Mouse (Mus musculus) lung, embryonic 15.5 days (tissue): ENCODE measurements around the gene Gstm5. TPM values are rescaled to one million over a fixed set of nuclear protein-coding genes. Genes with fewer than 3 reads are reported as not detected.
A peak's percentile ranks its signal among the peaks of the same experiment; 100 is the strongest.
"Not testable (repeated sequence)": the region's sequence is repeated elsewhere in the genome, so short reads cannot be mapped to it uniquely, and the experiment has no call there.

ENCODE experiments used
- ATAC-seq: fragments of 200-750 bp; cut with Nextera tagmentation; 2 replicates; pipeline ENCODE4 v1.8.0; 2017; ENCODE audit warnings: moderate number of reproducible peaks, borderline replicate concordance; ENCODE audit not compliant: low FRiP score, low TSS enrichment; ENCODE audit errors: extremely low read depth
- H3K27ac ChIP-seq: fragments of 300-500 bp; sonication (generic); 2 replicates; pipeline ENCODE4 v1.5.1; 2015; ENCODE audit warnings: moderate library complexity, mild to moderate bottlenecking, inconsistent platforms
- H3K27me3 ChIP-seq: fragments of 300-500 bp; sonication (generic); 2 replicates; pipeline ENCODE4 v1.6.1; 2015; ENCODE audit warnings: inconsistent platforms
- H3K36me3 ChIP-seq: fragments of 300-500 bp; sonication (generic); 2 replicates; pipeline ENCODE4 v1.6.1; 2015; ENCODE audit warnings: inconsistent platforms
- H3K4me1 ChIP-seq: fragments of 300-500 bp; sonication (generic); 2 replicates; pipeline ENCODE4 v1.6.1; 2015; ENCODE audit warnings: inconsistent platforms
- H3K4me2 ChIP-seq: fragments of 300-500 bp; sonication (generic); 2 replicates; pipeline ENCODE4 v1.6.1; 2015; ENCODE audit warnings: inconsistent platforms, mild to moderate bottlenecking, moderate library complexity
- H3K4me3 ChIP-seq: fragments of 300-500 bp; sonication (generic); 2 replicates; pipeline ENCODE4 v1.5.1; 2015; ENCODE audit warnings: mild to moderate bottlenecking, inconsistent platforms
- H3K9ac ChIP-seq: fragments of 300-500 bp; sonication (generic); 2 replicates; pipeline ENCODE4 v1.6.1; 2015; ENCODE audit warnings: inconsistent platforms
- H3K9me3 ChIP-seq: fragments of 300-500 bp; sonication (generic); 2 replicates; pipeline ENCODE4 v1.6.1; 2016; ENCODE audit warnings: inconsistent platforms
- WGBS: fragments of 180-500 bp; shearing (Covaris S2); methylation state at CpG from one replicate; pipeline ENCODE4 v1.1.7; 2015; 5-methylcytosine and 5-hydroxymethylcytosine counted together
- polyA plus RNA-seq: library from polyadenylated mRNA; unstranded; fragments of >200 nt; fragmentation: Nextera tagmentation; extraction: Ambion mirVana; gene quantifications from 2 replicates; pipeline ENCODE4 v1.2.1, GENCODE M21; 2015

The Gstm5 gene
- polyA plus RNA-seq, 1 experiment from 2014 or later = 116 TPM

DNA sequence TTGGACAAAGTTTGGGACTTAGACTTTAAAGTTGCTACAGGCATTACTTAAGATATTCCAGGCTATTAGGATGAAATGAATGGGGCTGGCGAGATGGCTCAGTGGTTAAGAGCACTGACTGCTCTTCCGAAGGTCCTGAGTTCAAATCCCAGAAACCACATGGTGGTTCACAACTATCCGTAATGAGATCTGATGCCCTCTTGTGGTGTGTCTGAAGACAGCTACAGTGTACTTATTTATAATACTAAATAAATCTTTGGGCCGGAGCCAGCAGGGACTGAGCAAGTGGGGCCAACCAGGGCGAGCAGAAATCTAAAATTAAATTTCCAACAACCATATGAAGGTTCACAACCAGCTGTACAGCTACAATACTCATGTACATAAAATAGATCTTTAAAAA is 34.1 kb upstream of the Gstm5 start:
- not testable (repeated sequence) for ATAC-seq, H3K4me3 ChIP-seq, H3K9ac ChIP-seq

DNA sequence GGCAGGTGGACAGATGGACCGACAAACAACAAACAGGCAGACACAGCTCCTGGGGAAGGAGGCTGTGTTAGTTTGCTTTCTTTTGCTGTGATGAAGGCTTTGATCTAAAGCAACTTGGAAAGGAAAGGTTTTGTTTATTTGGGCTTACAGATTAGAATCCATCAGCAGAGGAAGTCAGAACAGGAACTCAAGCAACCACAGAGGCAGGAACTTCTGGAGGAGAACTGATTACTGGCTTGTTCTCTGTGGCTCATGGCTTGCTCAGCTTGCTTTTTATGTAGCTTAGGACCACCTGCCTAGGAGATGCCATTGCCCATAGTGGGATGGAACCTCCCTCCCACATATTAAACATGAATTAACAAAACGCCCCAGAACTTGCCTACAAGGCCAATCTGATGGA is 33.1 kb upstream of the Gstm5 start:
- H3K9ac ChIP-seq = no peak overlapping the region
- H3K36me3 ChIP-seq = no peaks in the 10 kb centered on the region
- no peaks in the 10 kb centered on the region for H3K9me3 ChIP-seq
- no peak overlapping the region for H3K27ac ChIP-seq
- peaks cover 7% of the 10 kb centered on the region for H3K4me1 ChIP-seq
- no peaks in the 10 kb centered on the region; the same call in 1 of the 2 replicates for H3K27me3 ChIP-seq
- no peak overlapping the region for H3K4me3 ChIP-seq
- WGBS = 49% methylated on average over 2 of the region's 2 CpGs
- no peak for ATAC-seq
- H3K4me2 ChIP-seq = no peak overlapping the region

More for the DNA sequence above, 34.1 kb upstream of the Gstm5 start:
- WGBS = 81% methylated on average over 5 of the region's 5 CpGs
- not testable (repeated sequence) for H3K27me3 ChIP-seq, H3K9me3 ChIP-seq, H3K4me2 ChIP-seq, H3K4me1 ChIP-seq, H3K27ac ChIP-seq, H3K36me3 ChIP-seq

- H3K4me1 ChIP-seq = peaks cover 7% of the 10 kb centered on the region
- H3K27ac ChIP-seq = no peak overlapping the region
- no peak for ATAC-seq
- no peaks in the 10 kb centered on the region; the same call in 1 of the 2 replicates for H3K27me3 ChIP-seq
- H3K36me3 ChIP-seq = no peaks in the 10 kb centered on the region
- no peak overlapping the region for H3K9ac ChIP-seq
- WGBS = 55% methylated on average over 5 of the region's 5 CpGs
- H3K4me2 ChIP-seq = no peak overlapping the region
- no peaks in the 10 kb centered on the region for H3K9me3 ChIP-seq
- no peak overlapping the region for H3K4me3 ChIP-seq
These were observed 32.1 kb upstream of the Gstm5 start for GRCm38 (mm10) chr3:107863471-107863870.

DNA sequence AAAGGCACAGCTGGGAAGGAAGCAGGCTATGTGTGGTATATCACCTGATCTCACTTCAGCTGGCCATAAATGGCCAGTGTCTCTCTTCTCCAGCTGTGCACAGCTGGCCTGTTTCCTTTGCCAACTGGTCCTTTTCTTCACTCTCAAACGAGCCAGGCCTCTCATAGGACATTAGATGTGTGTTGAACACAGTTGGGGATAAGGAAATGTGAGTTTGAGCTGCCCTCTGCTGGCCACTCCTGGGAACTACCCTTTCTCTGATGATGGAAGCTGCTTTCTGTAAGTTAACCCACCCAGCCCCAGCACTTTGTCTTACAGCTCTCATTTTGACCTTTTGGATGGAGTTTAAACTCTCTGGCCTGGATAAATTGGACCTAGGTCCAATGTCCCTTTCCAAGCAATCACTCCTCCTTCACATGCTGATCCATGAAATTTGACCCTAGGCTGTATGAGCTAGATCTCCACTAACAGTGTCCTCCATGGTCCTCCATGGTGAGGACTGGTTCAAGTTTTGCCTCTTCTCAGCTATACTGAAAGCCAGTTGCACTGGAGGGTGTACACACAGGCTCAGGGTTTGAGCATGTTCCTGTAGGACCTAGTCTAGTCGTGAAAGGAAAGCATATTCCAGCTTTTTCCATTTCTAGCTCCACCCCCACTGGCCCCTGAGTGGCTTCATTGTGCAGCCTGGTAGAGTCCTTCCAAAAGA is 31.6 kb upstream of the Gstm5 start:
- peak; percentile 86 for ATAC-seq
- no peak overlapping the region for H3K27ac ChIP-seq
- WGBS = 5% methylated on average over 2 of the region's 2 CpGs

GRCm38 (mm10) chr3:107865364-107866091 is 30.1 kb upstream of the Gstm5 start:
- no peak for ATAC-seq
- H3K9me3 ChIP-seq = no peaks in the 10 kb centered on the region
- no peaks in the 10 kb centered on the region for H3K36me3 ChIP-seq
- no peak overlapping the region for H3K4me2 ChIP-seq
- H3K27ac ChIP-seq = no peak overlapping the region
- no peaks in the 10 kb centered on the region; the same call in 1 of the 2 replicates for H3K27me3 ChIP-seq
- no peak overlapping the region for H3K4me3 ChIP-seq
- WGBS = 59% methylated on average over 10 of the region's 10 CpGs
- peaks cover 7% of the 10 kb centered on the region for H3K4me1 ChIP-seq
- H3K9ac ChIP-seq = no peak overlapping the region

More for the DNA sequence above, 31.6 kb upstream of the Gstm5 start:
- H3K9me3 ChIP-seq = no peaks in the 10 kb centered on the region
- H3K4me1 ChIP-seq = peaks cover 7% of the 10 kb centered on the region
- H3K9ac ChIP-seq = no peak overlapping the region
- no peak overlapping the region for H3K4me2 ChIP-seq
- no peak overlapping the region for H3K4me3 ChIP-seq
- no peaks in the 10 kb centered on the region for H3K36me3 ChIP-seq
- H3K27me3 ChIP-seq = no peaks in the 10 kb centered on the region; the same call in 1 of the 2 replicates

GRCm38 (mm10) chr3:107867086-107867485 is 28.5 kb upstream of the Gstm5 start:
- 3% methylated on average over 8 of the region's 8 CpGs for WGBS
- ATAC-seq = peak; percentile 20

DNA sequence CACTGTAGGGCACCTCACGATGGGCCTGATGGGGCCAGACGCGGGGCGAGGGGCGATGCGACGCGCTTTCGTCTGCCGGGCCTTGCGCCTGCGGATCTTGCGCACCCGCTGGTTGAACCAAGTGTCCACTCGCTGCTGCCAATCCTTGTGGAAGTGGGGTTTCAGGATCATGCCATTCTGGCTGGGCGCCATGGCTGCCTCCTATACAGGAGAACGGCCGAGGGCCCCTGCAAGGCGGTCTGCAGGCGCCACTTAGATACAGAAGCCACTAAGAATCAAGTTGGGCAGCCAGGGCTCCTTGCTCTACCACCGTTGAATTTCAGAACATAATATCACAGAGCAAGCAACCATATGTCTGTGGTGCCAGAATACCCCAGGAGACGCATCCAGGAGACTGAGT is 27.2 kb upstream of the Gstm5 start:
- Histone ChIP-seq H3K27ac (no peak overlapping the region), H3K4me2 (no peak overlapping the region), H3K4me3 (no peak overlapping the region), H3K36me3 (no peaks in the 10 kb centered on the region), H3K4me1 (peaks cover 5% of the 10 kb centered on the region), H3K9ac (no peak overlapping the region), H3K9me3 (no peaks in the 10 kb centered on the region), H3K27me3 (no peaks in the 10 kb centered on the region; the same call in 1 of the 2 replicates)
- ATAC-seq = no peak
- 84% methylated on average over 22 of the region's 22 CpGs for WGBS

More at GRCm38 (mm10) chr3:107867086-107867485, 28.5 kb upstream of the Gstm5 start:
- Histone ChIP-seq H3K36me3 (no peaks in the 10 kb centered on the region), H3K27ac (no peak overlapping the region), H3K27me3 (no peaks in the 10 kb centered on the region; the same call in 1 of the 2 replicates), H3K4me1 (peaks cover 7% of the 10 kb centered on the region), H3K9ac (no peak overlapping the region), H3K4me3 (no peak overlapping the region), H3K4me2 (no peak overlapping the region), H3K9me3 (no peaks in the 10 kb centered on the region)

- no peak for ATAC-seq
- 58% methylated on average over 7 of the region's 7 CpGs for WGBS
- peaks cover 7% of the 10 kb centered on the region; the same call in 1 of the 2 replicates for H3K4me1 ChIP-seq
These were observed 26.5 kb upstream of the Gstm5 start for GRCm38 (mm10) chr3:107869097-107869496.

GRCm38 (mm10) chr3:107869925-107870324 is 25.7 kb upstream of the Gstm5 start:
- ATAC-seq = no peak
- no peaks in the 10 kb centered on the region for H3K9me3 ChIP-seq
- no peak overlapping the region for H3K4me2 ChIP-seq
- H3K9ac ChIP-seq = no peak overlapping the region
- WGBS = 61% methylated on average over 4 of the region's 4 CpGs
- no peaks in the 10 kb centered on the region; the same call in 1 of the 2 replicates for H3K27me3 ChIP-seq
- no peak overlapping the region for H3K4me3 ChIP-seq
- no peak overlapping the region for H3K27ac ChIP-seq
- peaks cover 11% of the 10 kb centered on the region; the same call in 1 of the 2 replicates for H3K4me1 ChIP-seq
- H3K36me3 ChIP-seq = no peaks in the 10 kb centered on the region

More at GRCm38 (mm10) chr3:107869097-107869496, 26.5 kb upstream of the Gstm5 start:
- H3K9ac ChIP-seq = no peak overlapping the region
- H3K36me3 ChIP-seq = no peaks in the 10 kb centered on the region
- H3K27ac ChIP-seq = no peak overlapping the region
- no peaks in the 10 kb centered on the region; the same call in 1 of the 2 replicates for H3K27me3 ChIP-seq
- no peak overlapping the region for H3K4me3 ChIP-seq
- H3K4me2 ChIP-seq = no peak overlapping the region
- H3K9me3 ChIP-seq = no peaks in the 10 kb centered on the region

DNA sequence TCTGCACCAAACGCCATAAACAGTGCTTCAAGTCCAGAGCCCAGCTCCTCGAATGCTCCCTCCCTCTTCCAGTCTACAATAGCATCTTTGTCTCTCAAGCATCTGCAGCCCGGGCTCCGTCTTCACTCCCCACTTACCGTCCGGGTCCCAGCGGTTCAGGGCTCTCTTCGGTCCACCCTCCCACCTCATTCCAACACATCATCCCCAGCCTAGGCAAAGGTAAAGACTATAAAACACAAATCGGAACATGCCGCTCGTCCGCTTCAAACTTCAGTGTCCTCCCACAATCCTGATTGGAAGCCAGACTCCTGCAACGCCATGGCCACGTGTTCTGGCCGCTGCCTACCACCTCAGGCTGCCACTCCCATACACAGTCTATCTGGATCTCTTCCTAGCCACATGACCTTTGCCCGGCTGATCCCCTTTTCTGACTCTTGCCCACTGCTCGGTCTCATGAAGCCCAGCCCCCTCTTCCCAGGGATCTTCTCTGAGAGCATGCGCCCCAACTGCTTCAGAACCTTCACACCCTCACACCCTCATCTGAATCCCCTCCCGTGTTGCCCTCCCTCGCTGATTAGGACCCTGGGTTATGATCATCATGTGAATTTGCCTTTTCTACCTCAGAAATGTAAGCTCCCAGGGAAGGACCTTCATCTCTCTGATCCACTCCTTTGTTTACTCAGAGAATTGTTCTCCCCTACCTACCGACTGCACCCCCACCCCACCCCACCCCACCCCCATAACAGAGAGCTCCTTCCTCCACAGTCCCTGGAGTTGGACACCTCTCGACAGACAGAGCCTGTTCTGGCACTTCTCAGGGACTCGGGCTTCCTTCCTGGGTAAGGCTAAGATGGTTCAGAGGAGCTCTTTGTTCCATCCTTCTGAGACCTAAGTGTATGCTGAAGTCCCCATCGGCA is 22.0 kb upstream of the Gstm5 start:
- no peak overlapping the region for H3K27ac ChIP-seq
- H3K27me3 ChIP-seq = no peaks in the 10 kb centered on the region
- no peaks in the 10 kb centered on the region for H3K36me3 ChIP-seq
- WGBS = 57% methylated on average over 24 of the region's 24 CpGs
- no peak overlapping the region for H3K9ac ChIP-seq
- H3K4me2 ChIP-seq = no peak overlapping the region; the same call in 1 of the 2 replicates
- H3K4me1 ChIP-seq = peaks cover 11% of the 10 kb centered on the region; the same call in 1 of the 2 replicates
- ATAC-seq = no peak
- H3K4me3 ChIP-seq = no peak overlapping the region
- H3K9me3 ChIP-seq = no peaks in the 10 kb centered on the region

DNA sequence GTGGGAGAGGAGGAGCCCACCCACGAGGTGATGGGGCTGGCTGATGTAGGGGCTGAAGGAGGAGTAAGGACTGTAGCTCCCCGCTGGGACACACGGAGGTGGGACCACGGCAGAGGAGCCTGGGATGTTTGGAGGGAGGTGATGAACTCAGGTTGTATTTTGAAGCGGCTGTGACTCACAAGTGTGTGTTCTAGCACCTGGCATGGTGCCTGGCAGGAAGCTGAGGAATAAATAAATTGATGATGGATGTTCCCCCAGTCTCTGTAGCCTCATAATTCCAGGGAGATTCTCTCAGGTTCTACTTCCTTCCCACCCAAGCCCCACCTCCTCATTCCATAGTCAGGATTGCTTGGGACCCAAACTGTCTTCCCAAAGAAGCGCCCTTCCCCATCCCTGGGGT is 20.4 kb upstream of the Gstm5 start:
- 46% methylated on average over 6 of the region's 6 CpGs for WGBS
- Histone ChIP-seq H3K36me3 (no peaks in the 10 kb centered on the region), H3K4me2 (no peak overlapping the region), H3K27ac (no peak overlapping the region), H3K4me3 (no peak overlapping the region), H3K9me3 (no peaks in the 10 kb centered on the region), H3K27me3 (no peaks in the 10 kb centered on the region), H3K4me1 (peaks cover 11% of the 10 kb centered on the region; the same call in 1 of the 2 replicates), H3K9ac (no peak overlapping the region)
- ATAC-seq = no peak
